Mouse (Mus musculus) brain, embryonic 18.5 days (tissue): Measurements from ENCODE around the gene Scaf1.

Experiments used
- DNase-seq: peaks from one replicate; pipeline ENCODE4 v3.0.0-alpha.2; 2012; ENCODE audit warnings: low read depth, low spot score

The Scaf1 gene

GRCm38 (mm10) chr7:44985595-44986191 is 30.5 kb downstream of the Scaf1 start:
- DNase-seq, result no peak

GRCm38 (mm10) chr7:44984833-44985164 is 31.4 kb downstream of the Scaf1 start:
- no peak for DNase-seq

GRCm38 (mm10) chr7:44983944-44984832 is 32.0 kb downstream of the Scaf1 start:
- no peak for DNase-seq

GRCm38 (mm10) chr7:44983085-44983484 is 33.1 kb downstream of the Scaf1 start:
- no peak for DNase-seq

GRCm38 (mm10) chr7:44981539-44981938 is 34.6 kb downstream of the Scaf1 start:
- no peak for DNase-seq

- no peak for DNase-seq
These were observed 37.9 kb downstream of the Scaf1 start for GRCm38 (mm10) chr7:44978300-44978699.

- no peak for DNase-seq
These were observed 41.1 kb downstream of the Scaf1 start for GRCm38 (mm10) chr7:44975117-44975419.

GRCm38 (mm10) chr7:44974383-44975116 is 41.6 kb downstream of the Scaf1 start, which contains the start of gene Cpt1c:
Gene Cpt1c, minus strand, starts transcription at chr7:44974851.
- peak; percentile 88 for DNase-seq

- no peak for DNase-seq
These were observed 42.6 kb downstream of the Scaf1 start for GRCm38 (mm10) chr7:44973415-44974130.

GRCm38 (mm10) chr7:44971142-44971541 is 45.0 kb downstream of the Scaf1 start:
- DNase-seq, result no peak

- DNase-seq, result peak; percentile 87
These were observed 45.9 kb downstream of the Scaf1 start for GRCm38 (mm10) chr7:44970231-44970691.

- DNase-seq, result no peak
These were observed 49.5 kb downstream of the Scaf1 start for GRCm38 (mm10) chr7:44966638-44967037.

- no peak for DNase-seq
These were observed 50.2 kb downstream of the Scaf1 start for GRCm38 (mm10) chr7:44965975-44966374.

GRCm38 (mm10) chr7:44964990-44965389 is 51.2 kb downstream of the Scaf1 start:
- no peak for DNase-seq

GRCm38 (mm10) chr7:44962831-44963230 is 53.3 kb downstream of the Scaf1 start:
- DNase-seq, result no peak

- no peak for DNase-seq
These were observed 53.8 kb downstream of the Scaf1 start for GRCm38 (mm10) chr7:44962337-44962736.

GRCm38 (mm10) chr7:44960512-44960910 is 55.7 kb downstream of the Scaf1 start:
- no peak for DNase-seq

GRCm38 (mm10) chr7:44959874-44960511 is 56.2 kb downstream of the Scaf1 start:
- DNase-seq, result no peak

- no peak for DNase-seq
These were observed 56.9 kb downstream of the Scaf1 start for GRCm38 (mm10) chr7:44959281-44959680.

- DNase-seq, result no peak
These were observed 58.0 kb downstream of the Scaf1 start for GRCm38 (mm10) chr7:44958208-44958607.

- no peak for DNase-seq
These were observed 58.9 kb downstream of the Scaf1 start for GRCm38 (mm10) chr7:44957183-44957835.
